Mouse (Mus musculus): ENCODE measurements around the gene 6430571L13Rik. TPM values are rescaled to one million over a fixed set of nuclear protein-coding genes. Genes with fewer than 3 reads are reported as not detected.

Gene 6430571L13Rik
- polyA plus RNA-seq (2015; fragmentation: Nextera tagmentation; extraction: Ambion mirVana): 0.81 and 0.90 TPM in 2 replicates

DNA sequence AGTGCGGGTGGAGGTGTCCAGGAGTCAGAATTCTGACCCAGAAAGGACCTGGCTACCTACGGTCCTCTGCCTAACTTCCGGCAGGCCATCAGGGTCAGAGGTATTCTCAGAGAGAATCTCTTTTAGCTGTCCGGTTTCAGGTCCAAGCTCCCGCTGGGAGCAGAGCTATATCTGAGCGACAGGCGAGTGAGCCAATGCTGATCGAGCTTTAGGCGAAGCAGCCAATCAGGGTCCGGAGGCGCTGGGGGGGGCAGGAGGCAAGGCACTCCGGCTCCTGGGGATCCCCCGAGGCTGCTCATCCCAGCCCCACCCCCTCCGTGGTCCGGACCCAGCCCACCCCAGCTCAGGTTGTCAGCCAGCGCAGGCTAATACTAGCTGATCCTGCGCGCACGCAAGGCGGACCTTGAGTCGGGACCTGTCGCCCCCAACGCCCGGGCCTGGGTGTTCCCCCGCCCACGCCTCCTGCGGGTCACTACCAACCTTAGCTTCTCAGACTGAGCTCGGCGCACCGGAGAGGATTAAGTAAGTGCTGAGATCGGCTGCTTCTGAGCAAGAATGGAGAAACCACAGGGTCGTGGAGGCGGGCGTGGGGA is at the start of gene 6430571L13Rik:
Gene 6430571L13Rik, plus strand, starts transcription at position 336 of the 593 bp plus-strand sequence.
- H3K36me3 ChIP-seq: no peaks in the 10 kb centered on the region
- WGBS: 1% methylated on average over 34 of the region's 34 CpGs
- H3K4me3 ChIP-seq (replicated peaks): peak within 1 kb of the TSS; percentile 64
- H3K4me1 ChIP-seq: peaks cover 26% of the 10 kb centered on the region
- peak; percentile 94 for ATAC-seq (replicated peaks; ENCODE audit: low FRiP score)
- H3K9me3 ChIP-seq (replicated peaks): no peaks in the 10 kb centered on the region
- H3K4me2 ChIP-seq: peak within 1 kb of the TSS; percentile 91
- H3K27me3 ChIP-seq: peaks cover 17% of the 10 kb centered on the region
- peak within 1 kb of the TSS; percentile 65 for H3K9ac ChIP-seq
- H3K27ac ChIP-seq: no peak within 1 kb of the TSS

DNA sequence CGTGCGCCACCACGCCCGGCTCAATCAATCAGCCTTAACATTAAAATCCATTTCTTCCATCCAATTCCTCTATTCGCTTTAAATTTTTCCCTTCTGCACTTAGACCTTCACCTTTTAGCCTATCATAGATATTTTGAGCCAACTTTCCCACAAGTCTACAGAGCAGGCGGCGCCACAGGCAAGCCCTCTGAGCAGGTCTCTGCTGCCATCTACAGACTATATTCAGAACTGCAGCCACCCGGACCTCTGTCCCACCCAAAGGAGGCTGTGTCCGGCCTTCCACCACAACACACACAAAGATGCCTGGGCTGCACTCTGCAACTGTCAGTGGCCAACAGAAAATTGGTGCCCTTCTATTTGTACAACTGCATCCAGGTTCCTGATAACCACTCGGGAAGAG is 49.5 kb upstream of the 6430571L13Rik start:
- no peak overlapping the region for H3K27ac ChIP-seq
- no peaks in the 10 kb centered on the region for H3K36me3 ChIP-seq
- H3K4me2 ChIP-seq: no peak overlapping the region
- peaks cover 16% of the 10 kb centered on the region for H3K27me3 ChIP-seq
- H3K4me3 ChIP-seq (replicated peaks): no peak overlapping the region
- H3K9me3 ChIP-seq (replicated peaks): no peaks in the 10 kb centered on the region
- 0 out of 2 replicates have a peak, but pooled peaks have one; percentile 9 for ATAC-seq (replicated peaks; ENCODE audit: low FRiP score)
- no peak overlapping the region for H3K9ac ChIP-seq
- WGBS: 27% methylated on average over 10 of the region's 10 CpGs
- peaks cover 20% of the 10 kb centered on the region for H3K4me1 ChIP-seq

DNA sequence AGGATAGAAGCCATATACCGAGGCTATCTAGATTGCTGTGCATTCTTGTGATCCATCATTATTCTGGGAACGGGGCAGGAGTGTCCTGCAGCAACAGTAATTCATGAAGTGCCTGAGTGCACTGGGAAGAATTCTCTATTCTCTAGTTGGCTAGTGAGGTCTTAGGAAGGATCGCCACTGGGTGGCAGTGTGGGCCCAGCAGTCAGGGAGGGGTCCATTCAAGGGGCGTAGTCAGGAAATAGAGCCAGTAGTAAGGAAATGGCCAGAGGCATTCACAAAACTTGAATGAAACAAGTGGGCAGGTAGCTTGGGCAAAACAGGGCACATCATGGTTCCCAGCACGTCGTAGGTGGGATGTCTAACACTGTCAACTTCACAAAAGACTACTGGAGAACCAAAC is 46.2 kb upstream of the 6430571L13Rik start:
- Histone ChIP-seq H3K27me3 (peaks cover 16% of the 10 kb centered on the region), H3K9ac (no peak overlapping the region), H3K9me3 (replicated peaks) (no peaks in the 10 kb centered on the region), H3K27ac (no peak overlapping the region), H3K4me3 (replicated peaks) (no peak overlapping the region), H3K4me2 (no peak overlapping the region), H3K36me3 (no peaks in the 10 kb centered on the region), H3K4me1 (peaks cover 41% of the 10 kb centered on the region)
- no peak for ATAC-seq (replicated peaks; ENCODE audit: low FRiP score)
- 1% methylated on average over 6 of the region's 6 CpGs for WGBS

DNA sequence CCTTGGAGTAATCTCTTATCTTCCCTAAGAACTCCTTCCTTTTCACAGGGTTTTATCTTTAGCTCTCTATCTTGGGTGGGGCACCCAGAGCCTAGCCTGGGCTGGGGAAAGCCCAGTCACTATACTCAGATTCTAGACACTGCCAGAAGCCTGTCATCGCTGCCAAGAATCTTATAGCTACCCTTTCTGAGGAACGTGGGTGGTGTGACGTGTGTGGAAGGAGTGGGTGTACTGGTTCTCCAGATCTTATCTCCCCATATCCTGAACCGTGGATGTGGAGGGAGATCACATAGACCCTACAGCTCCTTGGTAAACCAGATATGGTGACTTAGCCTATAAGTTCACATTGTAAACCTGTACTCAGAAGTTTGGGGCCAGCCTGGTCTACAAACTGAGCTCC is 44.8 kb upstream of the 6430571L13Rik start:
- peaks cover 6% of the 10 kb centered on the region for H3K36me3 ChIP-seq
- no peaks in the 10 kb centered on the region for H3K9me3 ChIP-seq (replicated peaks)
- H3K4me3 ChIP-seq (replicated peaks): no peak overlapping the region
- peaks cover 30% of the 10 kb centered on the region for H3K4me1 ChIP-seq
- WGBS: 58% methylated on average over 4 of the region's 4 CpGs
- peak overlapping the region; percentile 88; the same call in 1 of the 2 replicates for H3K4me2 ChIP-seq
- peaks cover 16% of the 10 kb centered on the region for H3K27me3 ChIP-seq
- ATAC-seq (replicated peaks; ENCODE audit: low FRiP score): no peak
- H3K27ac ChIP-seq: peak overlapping the region; percentile 92; the same call in 1 of the 2 replicates
- no peak overlapping the region for H3K9ac ChIP-seq

DNA sequence AAGGTAGTCTGAATTCAATTTTAAA is 44.6 kb upstream of the 6430571L13Rik start, which contains the start of gene Cish:
Gene Cish, plus strand, starts transcription at position 11 of the 25 bp plus-strand sequence.
- peak within 1 kb of the TSS; percentile 72 for H3K9ac ChIP-seq
- no peaks in the 10 kb centered on the region for H3K9me3 ChIP-seq (replicated peaks)
- H3K27me3 ChIP-seq: peaks cover 16% of the 10 kb centered on the region
- H3K4me2 ChIP-seq: peak within 1 kb of the TSS; percentile 88
- no peak for ATAC-seq (replicated peaks; ENCODE audit: low FRiP score)
- peaks cover 9% of the 10 kb centered on the region for H3K36me3 ChIP-seq
- H3K4me3 ChIP-seq (replicated peaks): peak within 1 kb of the TSS; percentile 75
- H3K4me1 ChIP-seq: peaks cover 30% of the 10 kb centered on the region
- peak within 1 kb of the TSS; percentile 92 for H3K27ac ChIP-seq

DNA sequence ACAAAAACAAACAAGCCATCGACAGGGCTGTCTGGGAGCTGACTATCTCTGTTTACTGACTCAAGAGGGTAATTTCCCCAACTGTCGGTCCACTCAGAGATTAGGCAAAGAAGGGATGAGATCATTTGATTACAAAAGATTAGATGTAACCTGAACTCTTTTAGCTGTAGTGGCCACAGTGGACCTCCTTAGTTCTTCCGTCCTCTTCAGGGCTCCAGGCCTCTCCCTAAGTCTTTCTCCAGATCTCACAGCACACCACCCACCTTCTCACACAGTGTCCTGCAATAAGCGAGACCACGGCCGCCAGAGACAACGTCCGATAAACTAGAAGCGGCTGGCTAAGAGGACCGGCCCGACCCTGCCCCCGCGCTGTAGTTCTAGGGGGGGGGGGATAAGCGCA is 44.4 kb upstream of the 6430571L13Rik start:
- Histone ChIP-seq H3K27me3 (peaks cover 16% of the 10 kb centered on the region), H3K36me3 (peaks cover 11% of the 10 kb centered on the region), H3K4me2 (peak overlapping the region; percentile 88), H3K9ac (peak overlapping the region; percentile 37; the same call in 1 of the 2 replicates), H3K9me3 (replicated peaks) (no peaks in the 10 kb centered on the region), H3K4me3 (replicated peaks) (peak overlapping the region; percentile 75), H3K4me1 (peaks cover 30% of the 10 kb centered on the region), H3K27ac (peak overlapping the region; percentile 92)
- ATAC-seq (replicated peaks; ENCODE audit: low FRiP score): peak; percentile 38
- 5% methylated on average over 14 of the region's 14 CpGs for WGBS

DNA sequence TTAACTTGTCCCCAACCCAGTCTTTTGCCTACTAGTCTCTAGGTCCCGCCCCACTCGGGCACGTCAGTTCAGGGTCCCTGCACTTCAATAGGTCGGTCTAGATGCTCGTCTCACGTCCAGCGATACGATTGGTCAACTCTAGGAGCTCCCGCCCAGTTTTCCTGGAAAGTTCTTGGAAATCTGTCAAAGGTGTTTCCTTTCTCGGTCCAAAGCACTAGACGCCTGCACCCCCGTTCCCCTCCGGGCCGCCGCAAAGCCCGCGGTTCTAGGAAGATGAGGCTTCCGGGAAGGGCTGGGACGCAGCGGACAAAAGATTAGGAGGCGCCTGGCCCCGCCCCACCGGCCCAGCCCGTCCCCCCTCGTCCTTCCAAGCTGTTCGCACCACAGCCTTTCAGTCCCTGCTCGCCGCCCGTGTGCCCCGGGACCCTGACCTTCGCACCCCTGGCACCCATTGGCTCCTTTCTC is 43.9 kb upstream of the 6430571L13Rik start:
- Histone ChIP-seq H3K27me3 (peaks cover 16% of the 10 kb centered on the region), H3K4me2 (peak overlapping the region; percentile 88)
- ATAC-seq (replicated peaks; ENCODE audit: low FRiP score): peak; percentile 97

DNA sequence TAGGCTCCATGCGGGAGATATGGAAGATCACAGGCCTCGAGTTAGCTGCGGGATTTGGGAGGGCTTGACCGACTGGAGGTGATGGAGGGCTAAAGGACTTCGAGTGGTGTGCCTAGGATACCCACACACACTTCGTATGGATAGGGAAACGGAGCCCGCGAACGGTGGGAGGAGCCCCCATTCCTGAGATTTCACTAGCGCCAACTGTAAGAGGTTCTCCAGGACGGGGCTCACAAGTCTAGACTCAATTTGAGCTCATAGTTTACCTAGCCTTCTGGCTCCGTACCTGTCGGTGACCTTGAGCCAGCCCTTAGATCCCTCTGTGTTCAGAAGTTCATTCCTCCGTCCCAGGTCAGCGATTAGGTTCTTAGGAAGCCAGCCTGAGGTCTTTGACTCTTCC is 43.3 kb upstream of the 6430571L13Rik start:
- H3K9ac ChIP-seq: peak overlapping the region; percentile 72
- H3K9me3 ChIP-seq (replicated peaks): no peaks in the 10 kb centered on the region
- WGBS: 6% methylated on average over 16 of the region's 16 CpGs
- H3K4me3 ChIP-seq (replicated peaks): peak overlapping the region; percentile 75
- peaks cover 21% of the 10 kb centered on the region for H3K36me3 ChIP-seq
- ATAC-seq (replicated peaks; ENCODE audit: low FRiP score): peak; percentile 4; the same call in 1 of the 2 replicates
- H3K4me2 ChIP-seq: peak overlapping the region; percentile 88
- peaks cover 30% of the 10 kb centered on the region for H3K4me1 ChIP-seq
- H3K27me3 ChIP-seq: peaks cover 16% of the 10 kb centered on the region
- H3K27ac ChIP-seq: peak overlapping the region; percentile 92

More for the DNA sequence above, 43.9 kb upstream of the 6430571L13Rik start:
- peaks cover 30% of the 10 kb centered on the region for H3K4me1 ChIP-seq
- no peaks in the 10 kb centered on the region for H3K9me3 ChIP-seq (replicated peaks)
- H3K27ac ChIP-seq: peak overlapping the region; percentile 92
- WGBS: under 1% methylated on average over 31 of the region's 31 CpGs
- peak overlapping the region; percentile 72 for H3K9ac ChIP-seq
- peak overlapping the region; percentile 75 for H3K4me3 ChIP-seq (replicated peaks)
- peaks cover 16% of the 10 kb centered on the region for H3K36me3 ChIP-seq

DNA sequence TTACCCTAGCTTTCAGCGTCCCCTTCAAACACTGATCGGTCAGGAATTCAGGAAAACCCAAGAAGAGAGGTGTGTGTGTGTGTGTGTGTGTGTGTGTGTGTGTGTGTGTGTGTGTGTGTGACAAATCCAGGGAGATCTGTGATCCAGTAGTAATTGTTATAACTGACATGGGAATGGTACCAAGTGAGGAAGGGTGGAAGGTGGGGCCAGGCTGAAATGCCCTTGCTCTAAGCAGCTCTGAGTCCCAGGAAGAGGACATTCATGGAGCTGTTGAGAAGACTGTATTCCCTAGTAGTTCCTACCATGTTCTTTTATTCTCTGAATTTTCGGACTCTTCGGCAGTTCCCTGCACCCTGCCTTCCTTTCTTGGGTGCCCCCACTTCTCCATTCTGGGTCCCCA is 42.7 kb upstream of the 6430571L13Rik start:
- Histone ChIP-seq H3K4me3 (replicated peaks) (peak overlapping the region; percentile 75), H3K36me3 (peaks cover 23% of the 10 kb centered on the region), H3K27ac (peak overlapping the region; percentile 20; the same call in 1 of the 2 replicates), H3K27me3 (peaks cover 11% of the 10 kb centered on the region), H3K4me2 (peak overlapping the region; percentile 88), H3K4me1 (peaks cover 30% of the 10 kb centered on the region), H3K9ac (peak overlapping the region; percentile 72), H3K9me3 (replicated peaks) (no peaks in the 10 kb centered on the region)
- 83% methylated on average over 4 of the region's 4 CpGs for WGBS
- ATAC-seq (replicated peaks; ENCODE audit: low FRiP score): no peak

DNA sequence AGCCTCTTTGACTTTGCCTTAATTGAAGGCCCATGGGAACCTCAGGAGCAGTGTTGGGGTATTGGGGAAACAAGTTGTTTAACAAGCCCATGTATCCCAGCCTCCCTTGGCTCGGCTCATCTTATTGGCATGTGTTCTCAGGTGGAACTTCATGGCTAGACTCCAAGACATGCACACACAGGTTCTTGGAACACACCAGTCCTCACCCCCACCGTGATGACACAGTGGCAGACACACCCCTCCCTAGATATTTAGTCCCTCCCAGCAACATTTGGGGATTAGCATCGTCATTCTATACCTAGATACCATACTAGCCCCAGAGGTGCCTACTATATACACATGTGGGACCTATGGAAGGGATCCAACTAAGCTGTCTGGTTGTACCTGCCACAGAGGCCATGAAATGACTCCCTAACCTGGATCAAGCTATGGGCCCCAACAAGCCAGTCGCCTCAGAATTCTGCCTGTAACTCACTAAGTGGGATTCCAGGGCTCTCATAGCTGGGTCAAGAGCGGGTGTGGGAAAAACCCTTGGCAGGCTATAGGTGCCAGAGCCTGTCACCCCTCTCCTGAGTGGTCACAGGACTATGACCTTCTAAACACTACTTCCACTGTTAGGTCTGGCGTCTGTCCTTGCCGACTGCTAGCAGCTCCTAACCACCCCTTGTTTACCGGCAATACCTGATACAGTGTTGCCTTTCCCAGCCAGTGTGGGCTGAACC is 42.2 kb upstream of the 6430571L13Rik start:
- ATAC-seq (replicated peaks; ENCODE audit: low FRiP score): no peak
- Histone ChIP-seq H3K4me2 (peak overlapping the region; percentile 88), H3K27ac (peak overlapping the region; percentile 20; the same call in 1 of the 2 replicates), H3K9me3 (replicated peaks) (no peaks in the 10 kb centered on the region), H3K4me3 (replicated peaks) (peak overlapping the region; percentile 75), H3K4me1 (peaks cover 30% of the 10 kb centered on the region), H3K36me3 (peaks cover 23% of the 10 kb centered on the region), H3K27me3 (peaks cover 6% of the 10 kb centered on the region), H3K9ac (no peak overlapping the region)
- 81% methylated on average over 8 of the region's 8 CpGs for WGBS

DNA sequence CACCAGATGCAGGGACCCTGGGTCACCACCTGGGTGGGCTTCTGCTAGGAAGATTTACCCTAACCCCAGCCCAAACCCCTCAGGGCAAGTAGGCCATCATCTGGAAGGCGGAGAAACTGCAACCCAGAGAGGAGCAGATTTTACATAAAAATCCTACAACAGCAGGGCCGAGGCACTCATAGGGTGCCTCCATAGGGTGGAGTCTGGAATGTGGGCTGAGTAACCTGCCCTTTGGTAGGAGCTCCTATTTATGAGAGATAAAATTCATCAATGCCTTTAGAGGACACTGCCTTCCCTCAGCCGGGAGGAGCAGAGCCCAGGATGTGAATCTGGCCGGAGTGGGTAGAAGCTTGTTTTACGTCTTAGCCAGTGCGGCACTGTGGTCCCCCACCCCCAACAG is 41.5 kb upstream of the 6430571L13Rik start:
- Histone ChIP-seq H3K36me3 (peaks cover 23% of the 10 kb centered on the region), H3K27ac (no peak overlapping the region), H3K4me1 (peaks cover 30% of the 10 kb centered on the region), H3K9me3 (replicated peaks) (no peaks in the 10 kb centered on the region), H3K4me3 (replicated peaks) (peak overlapping the region; percentile 75), H3K27me3 (no peaks in the 10 kb centered on the region; the same call in 1 of the 2 replicates), H3K9ac (no peak overlapping the region), H3K4me2 (peak overlapping the region; percentile 88)
- ATAC-seq (replicated peaks; ENCODE audit: low FRiP score): no peak
- 86% methylated on average over 6 of the region's 6 CpGs for WGBS

DNA sequence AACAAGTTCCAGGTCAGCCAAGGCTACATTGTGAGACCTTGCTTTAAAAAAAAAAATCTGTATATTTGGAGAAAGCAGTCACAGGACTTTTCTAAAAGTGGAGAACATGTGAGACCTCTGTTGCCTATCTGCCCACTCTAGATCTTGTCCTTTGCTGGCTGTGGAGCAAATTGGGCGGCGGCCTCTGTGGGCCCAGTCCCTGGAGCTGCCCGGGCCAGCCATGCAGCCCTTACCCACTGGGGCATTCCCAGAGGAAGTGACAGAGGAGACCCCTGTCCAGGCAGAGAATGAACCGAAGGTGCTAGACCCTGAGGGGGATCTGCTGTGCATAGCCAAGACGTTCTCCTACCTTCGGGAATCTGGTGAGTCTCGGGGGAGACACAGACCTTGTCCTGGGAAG is 40.6 kb upstream of the 6430571L13Rik start:
- Histone ChIP-seq H3K27ac (no peak overlapping the region), H3K4me3 (replicated peaks) (no peak overlapping the region), H3K9ac (no peak overlapping the region), H3K4me2 (no peak overlapping the region), H3K4me1 (peaks cover 30% of the 10 kb centered on the region), H3K27me3 (no peaks in the 10 kb centered on the region), H3K9me3 (replicated peaks) (no peaks in the 10 kb centered on the region), H3K36me3 (peaks cover 23% of the 10 kb centered on the region)
- no peak for ATAC-seq (replicated peaks; ENCODE audit: low FRiP score)
- WGBS: 86% methylated on average over 7 of the region's 7 CpGs

All from kidney, embryonic 15.5 days (tissue).